Mouse (Mus musculus) ES-E14 (cell line): ENCODE measurements at regions not wholly inside any gene's neighbourhood (a gene's known extent, or its start where the extent isn't known, plus 50 kb on each side); places are given as distances from the start of the nearest gene placed in this dataset.

Source experiments
- CHD2 ChIP-seq: IDR thresholded peaks from 2 replicates; pipeline ENCODE4 v1.6.1; 2014; ENCODE audit warnings: mild to moderate bottlenecking, low read depth, low read length, inconsistent platforms
- HCFC1 ChIP-seq: IDR thresholded peaks from 2 replicates; pipeline ENCODE4 v1.6.1; 2012; ENCODE audit warnings: low read length, inconsistent platforms, borderline replicate concordance; ENCODE audit not compliant: insufficient read depth
- MAFK ChIP-seq: IDR thresholded peaks from 2 replicates; pipeline ENCODE4 v1.6.1; 2014; ENCODE audit warnings: mild to moderate bottlenecking, low read depth, low read length, inconsistent platforms; ENCODE audit not compliant: insufficient read depth
- ZC3H11A ChIP-seq: IDR thresholded peaks from 2 replicates; pipeline ENCODE4 v1.6.1; 2012; ENCODE audit warnings: low read depth, mild to moderate bottlenecking, inconsistent platforms, low read length, borderline replicate concordance

DNA sequence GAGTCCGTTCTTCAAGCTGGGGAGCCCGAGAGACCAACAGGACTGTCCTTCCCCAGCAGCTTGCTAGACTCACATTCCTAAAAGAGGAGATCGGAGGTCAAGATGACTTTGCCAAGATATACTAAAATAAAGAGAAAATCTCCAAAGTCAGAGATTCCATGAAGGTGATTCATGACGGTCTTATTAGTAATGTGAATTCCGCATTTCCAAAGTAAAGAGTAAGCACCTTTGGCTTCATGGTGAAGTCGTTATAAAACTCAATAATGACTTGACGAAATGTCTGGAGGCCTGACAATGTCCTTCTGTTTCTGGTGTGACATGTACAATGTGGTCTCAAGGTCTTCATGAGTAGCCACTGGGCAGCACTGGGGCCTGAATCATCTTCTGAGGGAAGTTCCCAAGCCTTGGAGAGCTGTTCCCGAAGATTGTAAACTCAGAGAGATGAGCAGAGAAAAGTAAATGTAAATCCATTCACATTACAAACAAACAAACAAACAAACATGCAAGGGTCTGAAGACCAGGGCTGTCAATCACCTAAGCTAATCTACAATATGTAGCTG lies 157.7 kb downstream of the Cog6 start:
- TF ChIP-seq HCFC1 (no peak), MAFK (no peak), CHD2 (no peak), ZC3H11A (no peak)
